Mouse (Mus musculus) CH12.LX (cell line): ENCODE measurements around the gene Chrm3.
A peak's percentile ranks its signal among the peaks of the same experiment; 100 is the strongest.

Experiments
- BHLHE40 ChIP-seq: IDR thresholded peaks from 2 replicates; pipeline ENCODE4 v1.6.1; 2011; ENCODE audit warnings: mild to moderate bottlenecking, low read depth, low read length, improper control_type of control experiment
- CTCF ChIP-seq, 2 experiments: IDR thresholded peaks in 1 of 2; conservative IDR thresholded peaks in 1 of 2; 2 replicates each; pipeline ENCODE4 v1.5.1; 2011 to 2012; ENCODE audit warnings: low read depth in 2 of 2, low read length in 2 of 2, improper control_type of control experiment in 1 of 2, inconsistent platforms in 1 of 2, mild to moderate bottlenecking in 1 of 2, moderate library complexity in 1 of 2
- E2F4 ChIP-seq: IDR thresholded peaks from 2 replicates; pipeline ENCODE4 v1.6.1; 2011; ENCODE audit warnings: low read depth, low read length, improper control_type of control experiment; ENCODE audit not compliant: insufficient replicate concordance
- EP300 ChIP-seq: IDR thresholded peaks from 2 replicates; pipeline ENCODE4 v1.6.1; 2011; ENCODE audit warnings: low read length, improper control_type of control experiment
- GABPA ChIP-seq: IDR thresholded peaks from 2 replicates; pipeline ENCODE4 v1.6.1; 2012; ENCODE audit warnings: low read depth, low read length, improper control_type of control experiment, inconsistent platforms; ENCODE audit not compliant: insufficient replicate concordance
- KAT2A ChIP-seq: IDR thresholded peaks from 2 replicates; pipeline ENCODE4 v1.6.1; 2012; ENCODE audit warnings: low read length, improper control_type of control experiment, inconsistent platforms; ENCODE audit not compliant: insufficient replicate concordance
- MAFK ChIP-seq: IDR thresholded peaks from 2 replicates; pipeline ENCODE4 v1.6.1; 2011; ENCODE audit warnings: low read length, improper control_type of control experiment; ENCODE audit not compliant: insufficient replicate concordance
- MAX ChIP-seq: IDR thresholded peaks from 2 replicates; pipeline ENCODE4 v1.6.1; 2011; ENCODE audit warnings: low read length, improper control_type of control experiment
- MAZ ChIP-seq: IDR thresholded peaks from 2 replicates; pipeline ENCODE4 v1.6.1; 2012; ENCODE audit warnings: low read depth, mild to moderate bottlenecking, inconsistent platforms, low read length, improper control_type of control experiment, moderate library complexity
- MXI1 ChIP-seq: IDR thresholded peaks from 2 replicates; pipeline ENCODE4 v1.6.1; 2011; ENCODE audit warnings: mild to moderate bottlenecking, low read depth, low read length, improper control_type of control experiment
- POLR2A ChIP-seq: IDR thresholded peaks from 2 replicates; pipeline ENCODE4 v1.6.1; 2011; ENCODE audit warnings: low read depth, mild to moderate bottlenecking, improper control_type of control experiment, low read length
- UBTF ChIP-seq: IDR thresholded peaks from 2 replicates; pipeline ENCODE4 v1.6.1; 2012; ENCODE audit warnings: low read depth, mild to moderate bottlenecking, inconsistent platforms, low read length, improper control_type of control experiment, moderate library complexity
- USF1 ChIP-seq: IDR thresholded peaks from 2 replicates; pipeline ENCODE4 v1.6.1; 2014; ENCODE audit warnings: low read depth, mild to moderate bottlenecking, inconsistent platforms, low read length, improper control_type of control experiment
- ZC3H11A ChIP-seq: IDR thresholded peaks from 2 replicates; pipeline ENCODE4 v1.6.1; 2012; ENCODE audit warnings: low read depth, mild to moderate bottlenecking, inconsistent platforms, low read length, improper control_type of control experiment

DNA sequence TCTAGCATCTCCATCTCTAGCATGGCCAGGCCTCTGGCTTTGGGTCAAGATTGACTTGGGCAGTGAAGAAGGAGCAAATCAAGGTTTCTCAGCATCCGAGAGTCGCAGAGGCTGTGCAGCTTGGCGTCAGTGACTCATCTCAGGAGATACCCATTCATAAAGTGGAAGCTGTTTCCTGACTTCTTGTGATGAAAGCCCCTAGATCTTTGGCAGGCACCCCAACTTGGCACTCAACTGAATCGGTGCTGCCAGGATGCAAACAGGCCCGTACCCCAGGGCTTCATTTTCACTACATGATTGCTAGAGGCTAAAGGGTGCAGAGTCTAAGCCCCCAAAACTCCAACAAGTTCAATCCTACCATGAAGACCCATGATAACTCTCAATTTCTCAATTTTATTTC, 298.0 kb downstream of the Chrm3 start:
- no peak for TF ChIP-seq MAZ
- no peak for TF ChIP-seq MAFK
- TF ChIP-seq CTCF (conservative IDR thresholded peaks at IDR 0.05 in 1 of 2, IDR thresholded peaks at IDR 0.05 in 1 of 2; ENCODE audit: low read depth in 2 of 2, low read length in 2 of 2) = no peak
- TF ChIP-seq MXI1 = no peak
- TF ChIP-seq POLR2A = no peak
- peak; percentile 26; the same call in 1 of the 2 replicates for TF ChIP-seq EP300
- no peak for TF ChIP-seq GABPA
- TF ChIP-seq MAX = no peak
- no peak for TF ChIP-seq ZC3H11A
- TF ChIP-seq KAT2A = no peak
- no peak for TF ChIP-seq UBTF
- no peak for TF ChIP-seq USF1
- TF ChIP-seq BHLHE40 = no peak
- TF ChIP-seq E2F4 = no peak
